Mouse (Mus musculus): ENCODE results near the gene Prkag2.

- TF ChIP-seq CTCF (IDR thresholded peaks at IDR 0.05; ENCODE audit: control insufficient read depth, insufficient read depth, low read length): no peak
- no peak for TF ChIP-seq POLR2A (IDR thresholded peaks at IDR 0.05; ENCODE audit: borderline replicate concordance, control insufficient read depth, low read depth, low read length)
Observed at GRCm38 (mm10) chr5:24916511-24916910, 183.9 kb downstream of the Prkag2 start.

Measured in bone marrow, adult 2 months (tissue).